Mouse (Mus musculus): Measurements from ENCODE around the gene Slc8a2.
A peak's percentile ranks its signal among the peaks of the same experiment; 100 is the strongest.

The Slc8a2 gene

GRCm38 (mm10) chr7:16129421-16129845 is at the start of gene Slc8a2:
Gene Slc8a2, plus strand, starts transcription at chr7:16129826.
- DNase-seq (ENCODE audit: low read depth, low spot score) = peak; percentile 57

GRCm38 (mm10) chr7:16079947-16080346 is 49.7 kb upstream of the Slc8a2 start:
- DNase-seq (ENCODE audit: low read depth, low spot score) = no peak

DNA sequence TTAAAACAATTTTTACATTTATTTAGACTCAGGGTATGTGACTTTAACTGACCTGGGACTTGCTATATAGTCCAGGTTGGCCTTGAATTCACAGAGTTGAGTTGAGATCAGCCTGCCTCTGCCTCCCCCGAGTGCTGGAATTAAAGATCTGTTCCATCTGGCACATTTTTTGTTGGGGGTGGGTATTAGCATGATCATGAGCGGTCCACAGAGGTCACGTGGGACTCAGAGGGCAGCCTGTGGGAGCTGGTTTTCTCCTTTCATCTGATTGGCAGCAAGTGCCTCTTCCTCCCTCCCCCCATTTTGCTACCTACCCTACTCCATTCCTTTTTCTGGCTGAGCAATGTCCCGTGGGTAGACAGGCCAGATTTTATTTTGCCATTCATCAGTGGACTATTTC is 49.0 kb upstream of the Slc8a2 start:
- DNase-seq (ENCODE audit: low read depth, low spot score) = no peak

DNA sequence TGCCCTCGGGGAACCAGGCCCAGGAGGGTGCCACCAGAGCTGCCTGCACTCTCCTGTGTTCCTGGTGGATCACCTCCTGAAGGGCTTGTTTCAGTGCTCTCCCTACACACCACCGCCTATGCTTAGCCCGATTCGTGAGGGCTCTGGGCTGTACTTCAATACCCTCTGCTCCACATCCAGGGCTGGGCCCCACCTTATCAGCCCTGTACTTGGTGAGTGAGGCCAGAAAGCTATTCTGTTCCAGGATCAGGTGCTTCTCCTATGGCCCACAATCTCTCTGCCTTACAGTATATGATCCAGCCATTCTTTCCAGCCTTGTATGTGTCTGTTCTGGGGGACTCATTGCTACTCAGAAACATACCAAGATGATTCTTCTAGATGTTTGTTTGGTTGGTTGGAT is 46.3 kb upstream of the Slc8a2 start:
- DNase-seq (ENCODE audit: low read depth, low spot score) = no peak

- no peak for DNase-seq (ENCODE audit: low read depth, low spot score)
Measured at GRCm38 (mm10) chr7:16087587-16087986, 42.0 kb upstream of the Slc8a2 start.

DNA sequence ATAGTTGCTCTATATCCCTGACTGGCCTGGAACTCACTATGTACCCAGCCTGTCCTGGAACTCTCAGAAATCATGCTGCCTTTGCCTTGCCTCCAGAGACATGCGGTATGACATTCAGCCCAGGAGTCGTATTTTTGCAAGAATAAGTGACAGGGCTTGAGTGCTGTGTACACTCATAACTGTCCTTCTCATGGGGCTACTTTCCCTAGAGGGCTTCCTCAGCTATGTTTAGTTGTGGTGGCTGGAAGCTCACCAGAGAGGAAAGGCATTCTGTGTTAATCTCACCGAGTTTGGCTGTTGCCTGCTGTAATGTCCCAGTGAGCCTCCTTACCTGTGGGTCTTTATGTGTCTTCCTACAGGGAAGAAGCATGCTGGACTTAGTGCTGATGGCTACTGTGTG is 35.0 kb upstream of the Slc8a2 start:
- no peak for DNase-seq (ENCODE audit: low read depth, low spot score)

GRCm38 (mm10) chr7:16098021-16099017 is 31.3 kb upstream of the Slc8a2 start, which contains the start of gene Napa:
Gene Napa, plus strand, starts transcription at chr7:16098458.
- DNase-seq (ENCODE audit: low read depth, low spot score) = peak; percentile 99

- no peak for DNase-seq (ENCODE audit: low read depth, low spot score)
Measured at GRCm38 (mm10) chr7:16099901-16100300, 29.7 kb upstream of the Slc8a2 start.

GRCm38 (mm10) chr7:16101081-16101480 is 28.5 kb upstream of the Slc8a2 start:
- no peak for DNase-seq (ENCODE audit: low read depth, low spot score)

- no peak for DNase-seq (ENCODE audit: low read depth, low spot score)
Measured at GRCm38 (mm10) chr7:16101726-16102475, 27.7 kb upstream of the Slc8a2 start.

GRCm38 (mm10) chr7:16102686-16103226 is 26.9 kb upstream of the Slc8a2 start:
- no peak for DNase-seq (ENCODE audit: low read depth, low spot score)

GRCm38 (mm10) chr7:16103760-16104159 is 25.9 kb upstream of the Slc8a2 start:
- no peak for DNase-seq (ENCODE audit: low read depth, low spot score)

DNA sequence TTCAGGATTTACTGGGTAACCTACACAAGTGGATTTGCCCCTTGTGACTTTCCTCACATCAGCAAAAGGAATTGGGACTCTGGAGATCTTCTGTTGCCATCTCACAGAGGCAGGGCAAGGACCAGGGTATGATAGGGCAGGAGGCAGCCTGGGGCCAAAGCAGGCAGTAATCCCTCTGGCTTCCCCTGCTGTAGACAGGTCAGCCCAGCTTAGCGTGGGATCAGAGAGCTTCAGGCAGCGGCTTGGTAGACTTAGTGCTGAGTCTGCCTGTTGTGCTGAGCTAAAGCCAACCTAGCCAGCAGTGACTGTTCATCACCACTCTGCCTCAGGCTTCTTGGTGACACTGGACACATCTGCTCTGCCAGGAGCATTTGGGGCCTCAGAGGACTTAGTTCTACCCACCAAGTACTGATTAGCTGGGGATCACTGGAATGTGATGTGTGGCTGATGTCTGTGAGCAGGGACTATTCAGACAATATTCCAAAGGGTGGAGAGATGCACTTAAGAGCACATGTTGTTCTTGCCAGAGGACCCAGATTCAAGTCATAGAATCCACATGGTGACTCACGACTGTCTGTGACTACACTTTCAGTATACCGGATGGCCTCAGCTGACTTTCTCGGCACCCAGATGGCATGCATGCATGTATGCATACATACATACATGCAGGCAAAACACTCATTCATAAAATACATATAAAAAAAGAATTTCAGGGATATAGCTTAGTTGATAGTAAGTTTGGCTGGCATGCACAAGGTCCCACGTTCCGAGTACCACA is 24.8 kb upstream of the Slc8a2 start:
- peak; percentile 65 for DNase-seq (ENCODE audit: low read depth, low spot score)

DNA sequence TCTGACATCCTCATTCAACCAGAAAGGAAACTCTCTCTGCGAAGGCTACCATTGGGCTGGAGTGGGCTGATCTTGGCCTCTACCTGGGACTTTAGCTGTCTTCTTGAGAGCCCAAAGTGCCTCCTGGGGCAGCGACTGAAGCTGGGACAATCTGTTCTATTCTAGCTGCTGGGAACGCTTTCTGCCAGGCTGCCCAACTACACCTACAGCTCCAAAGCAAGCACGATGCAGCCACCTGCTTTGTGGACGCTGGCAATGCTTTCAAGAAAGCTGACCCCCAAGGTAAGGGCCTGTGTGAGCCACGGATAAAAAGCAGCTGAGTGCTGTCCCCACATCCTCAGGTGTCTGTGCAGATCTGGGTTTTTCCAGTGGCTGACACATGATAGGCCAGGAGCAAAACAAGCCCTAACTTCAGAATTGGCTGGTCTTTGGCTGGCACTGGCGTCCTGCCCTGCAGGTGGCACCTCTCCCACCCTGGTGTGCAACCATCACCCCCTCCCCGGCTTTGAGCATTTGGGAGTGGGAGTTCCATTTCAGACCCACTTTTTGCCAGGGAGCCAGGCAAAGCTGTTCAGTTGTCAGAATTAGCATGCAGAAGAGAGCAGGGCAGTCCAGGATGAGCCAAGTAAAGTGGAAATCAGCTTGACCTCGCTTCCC is 20.6 kb upstream of the Slc8a2 start:
- no peak for DNase-seq (ENCODE audit: low read depth, low spot score)

GRCm38 (mm10) chr7:16110158-16110557 is 19.5 kb upstream of the Slc8a2 start:
- no peak for DNase-seq (ENCODE audit: low read depth, low spot score)

- no peak for DNase-seq (ENCODE audit: low read depth, low spot score)
Measured at GRCm38 (mm10) chr7:16111284-16112090, 18.1 kb upstream of the Slc8a2 start.

DNA sequence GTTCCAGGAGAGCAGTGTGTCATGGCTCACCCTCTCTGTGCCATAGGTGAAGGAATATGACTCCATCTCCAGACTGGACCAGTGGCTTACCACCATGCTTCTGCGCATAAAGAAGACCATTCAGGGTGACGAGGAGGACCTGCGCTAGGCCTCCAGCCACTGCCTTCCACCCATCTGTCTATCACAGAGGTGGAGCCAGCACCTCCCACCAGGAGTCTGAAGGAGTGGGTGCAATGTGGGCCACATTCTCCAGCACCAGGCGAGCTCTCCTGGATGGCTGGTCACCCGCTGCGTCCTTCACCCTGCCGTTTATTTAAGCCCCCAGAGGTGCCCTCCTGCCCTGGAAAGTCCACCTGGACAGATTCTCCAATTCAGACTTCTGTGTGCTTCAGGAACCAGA is 13.2 kb upstream of the Slc8a2 start:
- no peak for DNase-seq (ENCODE audit: low read depth, low spot score)

- DNase-seq (ENCODE audit: low read depth, low spot score) = no peak
Measured at GRCm38 (mm10) chr7:16117100-16117499, 12.5 kb upstream of the Slc8a2 start.

DNA sequence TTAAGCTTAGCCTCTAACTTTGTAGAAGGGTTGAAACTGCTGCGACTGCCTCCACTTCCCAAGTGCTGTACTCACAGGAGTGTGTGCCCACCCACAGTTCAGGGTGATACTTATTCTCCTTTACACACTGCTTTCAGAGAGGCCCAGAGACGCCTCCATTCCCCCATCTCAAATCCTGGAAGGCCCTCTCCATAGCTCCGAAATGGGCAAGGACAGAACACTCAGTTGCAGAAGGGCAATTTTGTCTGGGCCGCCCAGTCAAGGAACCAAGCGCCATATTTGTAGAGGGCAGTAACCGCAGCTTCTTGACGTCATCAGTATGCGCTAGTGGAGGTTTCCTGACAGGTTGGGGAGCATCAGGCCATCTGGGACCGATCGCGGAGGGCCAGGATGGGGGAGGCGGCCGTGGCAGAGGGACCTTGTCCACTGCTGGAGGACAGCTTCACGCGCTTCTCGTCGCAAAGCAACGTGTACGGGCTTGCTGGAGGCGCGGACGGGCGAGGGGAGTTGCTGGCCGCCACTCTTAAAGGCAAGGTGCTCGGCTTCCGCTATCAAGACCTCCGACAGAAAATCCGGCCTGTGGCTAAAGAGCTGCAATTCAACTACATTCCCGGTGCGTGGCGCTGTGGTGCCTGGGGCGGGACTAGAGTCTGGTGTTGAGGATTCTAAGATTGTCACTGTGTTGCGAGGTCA is 9.9 kb upstream of the Slc8a2 start, which contains the start of gene Kptn:
Kptn (plus strand) TSS at position 327 of the 693 bp plus-strand sequence.
- DNase-seq (ENCODE audit: low read depth, low spot score) = peak; percentile 90
